Mouse (Mus musculus) forebrain, embryonic 14.5 days (tissue): ENCODE measurements around the gene Spag7. TPM values are rescaled to one million over a fixed set of nuclear protein-coding genes. Genes with fewer than 3 reads are reported as not detected.

Experiments used
- ATAC-seq: fragments of 200-750 bp; cut with Nextera tagmentation; 2 replicates; pipeline ENCODE4 v1.8.0; 2017; ENCODE audit warnings: mild to moderate bottlenecking, moderate library complexity
- DNase-seq: peaks from one replicate; pipeline ENCODE4 v3.0.0-alpha.2; 2015; ENCODE audit warnings: low spot score
- H3K27ac ChIP-seq: fragments of 300-500 bp; sonication (generic); 2 replicates; pipeline ENCODE4 v1.5.1; 2014; ENCODE audit warnings: low read depth, mild to moderate bottlenecking, control low read depth, low read length, moderate library complexity
- H3K27me3 ChIP-seq: fragments of 300-500 bp; sonication (generic); replicated peaks from 2 replicates; pipeline ENCODE4 v1.6.1; 2014; ENCODE audit warnings: low read length, control low read depth, mixed read lengths; ENCODE audit not compliant: control insufficient read depth, insufficient read depth
- H3K36me3 ChIP-seq: fragments of 300-500 bp; sonication (generic); 2 replicates; pipeline ENCODE4 v1.6.1; 2014; ENCODE audit warnings: low read length, control low read depth; ENCODE audit not compliant: control insufficient read depth, insufficient read depth
- H3K4me1 ChIP-seq: fragments of 300-500 bp; sonication (generic); 2 replicates; pipeline ENCODE4 v1.6.1; 2014; ENCODE audit warnings: antibody characterized with exemption, low read length, control low read depth; ENCODE audit not compliant: control insufficient read depth, insufficient read depth
- H3K4me2 ChIP-seq: fragments of 300-500 bp; sonication (generic); 2 replicates; pipeline ENCODE4 v1.6.1; 2014; ENCODE audit warnings: mild to moderate bottlenecking, control low read depth, low read length
- H3K4me3 ChIP-seq: fragments of 300-500 bp; sonication (generic); 2 replicates; pipeline ENCODE4 v1.5.1; 2014; ENCODE audit warnings: low read depth, low read length, control low read depth
- H3K9ac ChIP-seq: fragments of 300-500 bp; sonication (generic); 2 replicates; pipeline ENCODE4 v1.6.1; 2014; ENCODE audit warnings: mild to moderate bottlenecking, low read length, control low read depth, moderate library complexity
- H3K9me3 ChIP-seq: fragments of 300-500 bp; sonication (generic); replicated peaks from 2 replicates; pipeline ENCODE4 v1.6.1; 2016; ENCODE audit warnings: low read length, control low read depth, mixed read lengths; ENCODE audit not compliant: control insufficient read depth
- WGBS: fragments of 180-500 bp; shearing (Covaris S2); extraction: QIAGEN DNeasy Blood & Tissue Kit; methylation state at CpG from one replicate; pipeline ENCODE4 v1.1.7; 2014; 5-methylcytosine and 5-hydroxymethylcytosine counted together
- polyA plus RNA-seq: library from polyadenylated mRNA; unstranded; fragments of >200 nt; fragmentation: Nextera tagmentation; extraction: Ambion mirVana; gene quantifications from 2 replicates; pipeline ENCODE4 v1.2.1, GENCODE M21; 2014

The Spag7 gene
- polyA plus RNA-seq = 65.4 and 83.9 TPM in 2 replicates

DNA sequence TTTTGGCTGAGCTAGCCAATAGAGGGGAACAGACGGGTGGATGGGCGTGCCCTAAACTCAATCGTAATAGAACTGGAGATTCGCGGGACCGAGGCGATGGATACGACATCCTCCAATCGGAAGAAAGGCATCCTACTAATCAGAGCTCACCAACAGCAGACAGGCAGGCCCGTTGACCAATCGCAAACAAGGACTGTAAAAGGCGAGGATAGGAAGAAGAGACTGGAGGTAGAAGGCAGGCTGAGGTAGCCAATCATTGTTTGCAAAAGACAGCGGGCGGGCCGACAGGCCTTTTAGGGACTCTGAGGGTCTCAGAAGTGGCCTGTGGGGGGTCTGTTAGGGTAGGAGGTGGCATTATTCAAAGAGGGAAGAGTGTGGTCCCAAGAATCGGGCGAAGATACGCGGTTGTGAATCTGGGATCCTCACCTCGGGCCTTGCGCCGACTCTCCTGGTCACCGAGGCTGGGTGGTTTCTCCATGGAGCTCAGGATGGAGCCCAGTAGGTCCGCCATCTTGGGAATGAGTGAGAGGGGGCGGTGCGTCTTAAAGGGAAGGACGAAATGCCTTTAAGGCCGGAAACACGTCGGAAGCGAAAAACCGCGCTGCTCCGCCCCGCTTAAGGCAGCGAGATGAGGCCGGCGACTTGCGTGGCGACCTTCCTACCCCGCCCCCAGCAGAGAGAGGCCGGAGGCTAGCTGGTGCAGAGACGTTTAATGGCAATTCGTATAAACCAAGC lies at the start of gene Spag7:
Gene Spag7, minus strand, starts transcription at position 646 of the 735 bp plus-strand sequence.
- Histone ChIP-seq H3K4me3 (peak within 1 kb of the TSS; percentile 68), H3K4me2 (peak within 1 kb of the TSS; percentile 97), H3K9me3 (no peaks in the 10 kb centered on the region), H3K27ac (peak within 1 kb of the TSS; percentile 96), H3K36me3 (peaks cover 39% of the 10 kb centered on the region), H3K27me3 (no peaks in the 10 kb centered on the region), H3K4me1 (peaks cover 14% of the 10 kb centered on the region), H3K9ac (peak within 1 kb of the TSS; percentile 83)
- peak; percentile 97 for ATAC-seq
- under 1% methylated on average over 44 of the region's 44 CpGs for WGBS
- peak; percentile 100 for DNase-seq

DNA sequence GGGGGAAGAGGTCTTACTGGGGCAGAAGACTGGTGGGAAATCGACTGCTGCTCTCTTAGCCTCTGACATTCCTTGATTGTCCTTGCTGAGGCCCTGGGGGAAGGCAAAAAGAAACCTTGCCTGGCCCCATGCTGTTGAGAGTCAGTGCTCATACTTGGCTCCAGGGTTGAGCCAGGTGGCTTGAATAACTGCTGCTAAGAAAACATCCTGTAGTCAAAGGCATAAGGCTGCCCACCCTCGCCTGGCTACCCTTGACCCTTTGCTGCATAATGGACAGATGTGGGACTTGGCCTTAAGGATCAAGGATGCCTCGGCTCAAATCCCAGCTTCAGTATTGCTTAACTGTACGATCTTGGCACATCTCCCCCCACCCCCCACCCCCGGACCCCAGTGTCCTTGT lies 49.3 kb upstream of the Spag7 start:
- WGBS = 76% methylated on average over 5 of the region's 5 CpGs
- no peak overlapping the region for H3K4me2 ChIP-seq
- H3K4me1 ChIP-seq = no peaks in the 10 kb centered on the region
- DNase-seq (no peak), ATAC-seq (no peak)
- no peak overlapping the region for H3K4me3 ChIP-seq
- H3K27me3 ChIP-seq = no peaks in the 10 kb centered on the region
- H3K27ac ChIP-seq = no peak overlapping the region
- H3K9ac ChIP-seq = no peak overlapping the region
- H3K9me3 ChIP-seq = no peaks in the 10 kb centered on the region
- H3K36me3 ChIP-seq = peaks cover 70% of the 10 kb centered on the region

GRCm38 (mm10) chr11:70715832-70716231 lies 46.6 kb upstream of the Spag7 start:
- H3K4me3 ChIP-seq = no peak overlapping the region
- no peaks in the 10 kb centered on the region for H3K9me3 ChIP-seq
- no peak for DNase-seq
- no peaks in the 10 kb centered on the region for H3K4me1 ChIP-seq
- H3K36me3 ChIP-seq = peaks cover 74% of the 10 kb centered on the region
- no peaks in the 10 kb centered on the region for H3K27me3 ChIP-seq
- WGBS = 88% methylated on average over 6 of the region's 6 CpGs
- no peak for ATAC-seq
- no peak overlapping the region for H3K27ac ChIP-seq
- H3K9ac ChIP-seq = no peak overlapping the region
- no peak overlapping the region for H3K4me2 ChIP-seq

DNA sequence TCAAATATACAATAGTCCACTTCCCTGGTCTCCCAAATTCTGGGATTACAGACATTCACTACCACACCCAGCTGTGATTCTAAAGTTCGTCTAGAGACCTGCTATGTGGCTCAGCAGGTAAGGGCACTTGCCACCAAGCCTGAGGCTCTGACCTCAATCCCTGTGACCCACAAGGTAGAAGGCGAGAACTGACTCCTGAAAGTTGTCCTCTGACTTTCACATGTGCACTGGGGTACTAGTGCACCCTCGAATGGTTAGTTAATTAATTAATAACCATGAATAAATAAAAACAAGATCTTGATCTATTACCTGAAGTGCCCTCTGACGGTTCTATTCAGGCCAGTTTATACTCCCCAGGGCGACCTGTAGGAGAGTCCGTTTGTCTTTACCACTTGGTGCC lies 44.0 kb upstream of the Spag7 start:
- DNase-seq = no peak
- H3K36me3 ChIP-seq = peaks cover 69% of the 10 kb centered on the region

DNA sequence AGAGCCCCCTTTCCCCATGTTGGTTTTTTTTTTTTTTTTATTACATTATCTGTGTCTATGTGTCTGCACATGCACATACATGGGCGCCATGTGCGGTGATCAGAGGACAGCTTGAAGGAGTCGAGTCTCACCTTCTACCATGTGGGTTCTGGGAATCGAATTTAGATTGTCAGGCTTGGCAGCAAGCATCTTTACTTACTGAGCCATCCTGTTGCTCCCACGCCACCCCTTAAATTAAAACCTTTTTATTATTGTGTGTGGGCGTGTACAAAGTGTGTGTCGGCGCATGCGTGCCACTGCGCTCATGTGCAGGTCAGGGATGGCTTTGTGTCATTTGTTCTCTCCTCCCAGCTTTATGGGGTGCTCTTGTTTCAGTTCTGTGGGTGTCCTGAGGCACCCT lies 41.8 kb upstream of the Spag7 start:
- no peak for ATAC-seq

More for the DNA sequence above, 44.0 kb upstream of the Spag7 start:
- Histone ChIP-seq H3K27me3 (no peaks in the 10 kb centered on the region), H3K4me3 (no peak overlapping the region), H3K4me1 (no peaks in the 10 kb centered on the region), H3K9ac (no peak overlapping the region), H3K27ac (no peak overlapping the region), H3K9me3 (no peaks in the 10 kb centered on the region), H3K4me2 (no peak overlapping the region)
- ATAC-seq = no peak
- WGBS = 89% methylated on average over 6 of the region's 6 CpGs

DNA sequence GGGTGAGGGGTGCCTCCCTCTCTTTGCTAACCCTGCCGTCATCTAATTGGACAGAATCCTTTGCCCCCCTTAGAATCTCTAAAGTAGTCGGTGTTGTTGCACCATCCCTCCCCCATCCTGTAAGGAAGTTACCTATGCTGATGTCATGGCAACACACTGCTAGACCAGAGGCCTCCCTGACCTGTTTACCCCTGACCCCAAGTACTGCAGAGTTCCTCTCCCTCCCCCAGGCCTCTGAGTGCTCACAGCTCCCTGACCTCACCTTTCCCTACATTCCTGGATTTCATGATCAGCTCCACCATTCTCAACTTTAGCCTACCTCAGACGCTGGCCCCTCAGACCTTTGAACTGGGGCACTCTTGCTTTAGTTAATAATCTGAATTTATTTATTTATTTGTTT lies 36.9 kb upstream of the Spag7 start:
- Histone ChIP-seq H3K27me3 (no peaks in the 10 kb centered on the region), H3K4me3 (no peak overlapping the region)
- 88% methylated on average over 3 of the region's 3 CpGs for WGBS

More for the DNA sequence above, 41.8 kb upstream of the Spag7 start:
- H3K4me1 ChIP-seq = no peaks in the 10 kb centered on the region
- no peaks in the 10 kb centered on the region for H3K27me3 ChIP-seq
- no peak overlapping the region for H3K4me3 ChIP-seq
- no peak overlapping the region for H3K9ac ChIP-seq
- H3K9me3 ChIP-seq = no peaks in the 10 kb centered on the region
- H3K27ac ChIP-seq = no peak overlapping the region
- WGBS = 94% methylated on average over 10 of the region's 10 CpGs
- H3K4me2 ChIP-seq = no peak overlapping the region
- peaks cover 70% of the 10 kb centered on the region for H3K36me3 ChIP-seq
- no peak for DNase-seq

DNA sequence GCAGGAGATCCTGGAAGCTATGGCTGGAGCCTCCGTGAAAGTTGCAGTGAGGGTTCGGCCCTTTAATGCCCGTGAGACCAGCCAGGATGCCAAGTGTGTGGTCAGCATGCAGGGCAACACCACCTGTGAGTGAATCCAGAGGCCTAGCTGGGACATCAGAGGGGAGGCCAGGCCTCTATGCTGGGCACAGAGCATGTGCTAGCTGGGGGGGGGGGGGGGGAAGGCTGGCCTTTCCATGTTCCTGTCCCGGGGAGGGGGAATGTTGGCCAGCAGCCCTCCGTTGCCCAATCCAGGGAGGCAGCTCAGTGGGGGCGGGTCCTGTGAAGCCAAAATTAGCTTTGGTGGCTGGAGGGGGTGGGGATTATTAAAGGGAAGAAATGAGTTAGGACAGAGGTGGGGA lies 33.6 kb upstream of the Spag7 start:
- Histone ChIP-seq H3K27ac (no peak overlapping the region), H3K9ac (no peak overlapping the region), H3K9me3 (no peaks in the 10 kb centered on the region), H3K36me3 (peaks cover 43% of the 10 kb centered on the region), H3K4me2 (no peak overlapping the region), H3K27me3 (no peaks in the 10 kb centered on the region), H3K4me3 (no peak overlapping the region), H3K4me1 (peaks cover 12% of the 10 kb centered on the region)
- DNase-seq (no peak), ATAC-seq (no peak)
- WGBS = 77% methylated on average over 6 of the region's 6 CpGs

More for the DNA sequence above, 36.9 kb upstream of the Spag7 start:
- H3K4me2 ChIP-seq = no peak overlapping the region
- peaks cover 9% of the 10 kb centered on the region for H3K4me1 ChIP-seq
- no peak overlapping the region for H3K9ac ChIP-seq
- H3K9me3 ChIP-seq = no peaks in the 10 kb centered on the region
- no peak for DNase-seq
- H3K27ac ChIP-seq = no peak overlapping the region
- H3K36me3 ChIP-seq = peaks cover 72% of the 10 kb centered on the region
- no peak for ATAC-seq

DNA sequence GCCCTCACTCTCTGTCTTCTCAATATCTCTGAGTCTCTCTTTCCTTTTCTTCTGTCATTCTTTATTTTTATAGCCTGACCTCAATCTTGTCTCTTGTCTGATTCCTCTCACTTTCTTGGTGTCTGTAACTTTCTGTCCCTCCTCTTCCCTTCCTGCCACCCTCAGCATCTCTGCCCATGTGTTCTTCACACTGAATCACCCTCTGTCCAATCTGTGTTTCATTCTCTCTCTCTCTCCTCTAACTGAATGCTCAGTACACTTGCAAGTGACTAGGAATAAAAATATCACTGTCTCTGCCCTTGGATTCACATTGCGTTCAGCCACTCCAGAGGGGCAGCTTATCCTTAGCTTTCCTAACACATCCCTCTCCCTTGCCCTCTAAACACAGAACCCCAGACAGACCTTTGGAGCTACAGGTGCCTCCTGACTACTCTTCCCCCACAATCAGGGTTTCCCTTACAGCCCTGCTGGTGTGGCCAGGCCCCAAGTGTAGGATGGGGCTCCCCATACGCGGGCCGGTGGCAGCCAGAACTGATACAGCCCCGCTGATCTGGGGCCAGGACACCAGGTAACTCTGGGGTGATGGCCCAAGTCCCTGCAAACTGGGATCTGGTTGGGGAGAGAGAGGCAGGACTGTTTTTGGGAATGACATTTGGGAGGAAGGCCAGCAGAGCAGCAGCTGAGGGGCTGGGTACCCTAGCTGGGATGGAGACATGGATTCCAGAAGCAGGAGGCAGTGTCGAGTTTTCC lies 32.9 kb upstream of the Spag7 start:
- DNase-seq = no peak

More for the DNA sequence above, 32.9 kb upstream of the Spag7 start:
- Histone ChIP-seq H3K4me1 (peaks cover 12% of the 10 kb centered on the region), H3K4me2 (peak overlapping the region; percentile 80), H3K36me3 (peaks cover 38% of the 10 kb centered on the region), H3K4me3 (no peak overlapping the region), H3K27me3 (no peaks in the 10 kb centered on the region), H3K27ac (no peak overlapping the region), H3K9me3 (no peaks in the 10 kb centered on the region), H3K9ac (peak overlapping the region; percentile 93; the same call in 1 of the 2 replicates)
- ATAC-seq = no peak
- 81% methylated on average over 6 of the region's 6 CpGs for WGBS
